Mouse (Mus musculus) small intestine, adult 2 months (tissue): ENCODE data around the gene Zfp52. TPM values are rescaled to one million over a fixed set of nuclear protein-coding genes. Genes with fewer than 3 reads are reported as not detected.

Source experiments
- H3K27ac ChIP-seq: fragments of 200-500 bp; 2 replicates; pipeline ENCODE4 v1.5.1; 2012; ENCODE audit warnings: low read depth, low read length, control low read depth, inconsistent platforms; ENCODE audit not compliant: insufficient read depth
- H3K27me3 ChIP-seq: fragments of 200-500 bp; 2 replicates; pipeline ENCODE4 v1.6.1; 2012; ENCODE audit warnings: mild to moderate bottlenecking, moderate library complexity, low read length, inconsistent platforms; ENCODE audit not compliant: control insufficient read depth, insufficient read depth
- H3K36me3 ChIP-seq: fragments of 200-500 bp; 2 replicates; pipeline ENCODE4 v1.6.1; 2012; ENCODE audit warnings: mild to moderate bottlenecking, low read length, control low read depth, inconsistent platforms; ENCODE audit not compliant: control insufficient read depth, insufficient read depth
- H3K4me1 ChIP-seq: fragments of 200-500 bp; 2 replicates; pipeline ENCODE4 v1.6.1; 2012; ENCODE audit warnings: low read length, inconsistent platforms, mixed read lengths; ENCODE audit not compliant: control insufficient read depth, insufficient read depth, insufficient read length
- H3K4me3 ChIP-seq: fragments of 200-500 bp; 2 replicates; pipeline ENCODE4 v1.5.1; 2012; ENCODE audit warnings: low read depth, mild to moderate bottlenecking, control low read depth, inconsistent platforms, low read length, moderate library complexity
- CTCF ChIP-seq: fragments of 200-500 bp; IDR thresholded peaks from 2 replicates; pipeline ENCODE4 v1.5.1; 2012; ENCODE audit warnings: low read depth, mild to moderate bottlenecking, control low read depth, inconsistent platforms, low read length, moderate library complexity, mixed read lengths; ENCODE audit not compliant: insufficient replicate concordance, insufficient read length; ENCODE audit errors: extremely low read depth
- POLR2A ChIP-seq: fragments of 200-500 bp; IDR thresholded peaks from 2 replicates; pipeline ENCODE4 v1.6.1; 2012; ENCODE audit warnings: low read depth, mild to moderate bottlenecking, control low read depth, inconsistent platforms, low read length, moderate library complexity
- WGBS: fragments of 180-500 bp; shearing (Covaris S2); methylation state at CpG from one replicate; pipeline ENCODE4 v1.1.7; 2018; 5-methylcytosine and 5-hydroxymethylcytosine counted together
- polyA plus RNA-seq: library from polyadenylated mRNA; depleted of rRNA; stranded (reverse); fragments of >200 nt; gene quantifications from 2 replicates; pipeline ENCODE4 v1.2.3, GENCODE M21; 2012

Gene Zfp52
- polyA plus RNA-seq, 1 experiment = not detected

- H3K4me3 ChIP-seq = no peak overlapping the region
- peaks cover 2% of the 10 kb centered on the region; the same call in 1 of the 2 replicates for H3K4me1 ChIP-seq
- no peak overlapping the region for H3K27ac ChIP-seq
- WGBS = under 1% methylated on average over 8 of the region's 8 CpGs
- no peaks in the 10 kb centered on the region for H3K27me3 ChIP-seq
- TF ChIP-seq POLR2A (no peak), CTCF (no peak)
- H3K36me3 ChIP-seq = peaks cover 6% of the 10 kb centered on the region
Observed at GRCm38 (mm10) chr17:21515403-21516105, 19.8 kb upstream of the Zfp52 start.

- peaks cover 3% of the 10 kb centered on the region; the same call in 1 of the 2 replicates for H3K36me3 ChIP-seq
- H3K4me1 ChIP-seq = peaks cover 2% of the 10 kb centered on the region; the same call in 1 of the 2 replicates
- H3K4me3 ChIP-seq = peak overlapping the region; percentile 97
- peak overlapping the region; percentile 88 for H3K27ac ChIP-seq
- WGBS = under 1% methylated on average over 37 of the region's 37 CpGs
- H3K27me3 ChIP-seq = no peaks in the 10 kb centered on the region
- 0 out of 2 replicates have a peak, but pooled peaks have one; percentile 10 for TF ChIP-seq CTCF
- TF ChIP-seq POLR2A = peak; percentile 75
Observed at GRCm38 (mm10) chr17:21516201-21517129, 18.9 kb upstream of the Zfp52 start.

GRCm38 (mm10) chr17:21517130-21517671 lies 18.1 kb upstream of the Zfp52 start:
- Histone ChIP-seq H3K4me1 (peaks cover 2% of the 10 kb centered on the region; the same call in 1 of the 2 replicates), H3K4me3 (peak overlapping the region; percentile 97; the same call in 1 of the 2 replicates), H3K27me3 (no peaks in the 10 kb centered on the region), H3K36me3 (peaks cover under 1% of the 10 kb centered on the region; the same call in 1 of the 2 replicates), H3K27ac (no peak overlapping the region)
- no peak for TF ChIP-seq CTCF
- no peak for TF ChIP-seq POLR2A
- WGBS = 10% methylated on average over 4 of the region's 4 CpGs

DNA sequence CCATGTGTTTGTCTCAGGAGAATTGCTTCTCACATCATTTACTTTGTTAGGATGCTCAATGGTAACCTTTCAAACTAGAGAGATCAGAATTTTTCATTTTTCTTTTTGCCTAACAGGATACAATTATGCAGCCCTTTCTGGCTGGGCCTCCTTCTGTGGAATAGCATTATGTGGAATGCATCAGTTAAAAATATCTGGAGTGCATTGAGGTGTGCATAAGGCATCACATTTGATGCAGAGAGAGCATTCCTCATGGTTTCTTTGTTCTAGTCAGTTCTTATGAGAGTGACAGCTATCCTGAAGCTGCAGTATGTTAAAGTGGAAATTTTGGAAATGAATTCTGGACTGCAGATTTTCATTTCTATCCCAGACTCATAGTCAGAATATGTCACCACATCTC lies 9.1 kb upstream of the Zfp52 start:
- Histone ChIP-seq H3K4me3 (no peak overlapping the region), H3K4me1 (no peaks in the 10 kb centered on the region), H3K27ac (no peak overlapping the region), H3K27me3 (no peaks in the 10 kb centered on the region), H3K36me3 (no peaks in the 10 kb centered on the region)
- TF ChIP-seq CTCF (no peak), POLR2A (no peak)

- Histone ChIP-seq H3K36me3 (no peaks in the 10 kb centered on the region), H3K4me3 (no peak overlapping the region), H3K27ac (no peak overlapping the region), H3K4me1 (peaks cover 3% of the 10 kb centered on the region), H3K27me3 (no peaks in the 10 kb centered on the region)
- 82% methylated on average over 5 of the region's 5 CpGs for WGBS
- no peak for TF ChIP-seq POLR2A
- TF ChIP-seq CTCF = no peak
Observed at GRCm38 (mm10) chr17:21530645-21531330, 4.6 kb upstream of the Zfp52 start.

DNA sequence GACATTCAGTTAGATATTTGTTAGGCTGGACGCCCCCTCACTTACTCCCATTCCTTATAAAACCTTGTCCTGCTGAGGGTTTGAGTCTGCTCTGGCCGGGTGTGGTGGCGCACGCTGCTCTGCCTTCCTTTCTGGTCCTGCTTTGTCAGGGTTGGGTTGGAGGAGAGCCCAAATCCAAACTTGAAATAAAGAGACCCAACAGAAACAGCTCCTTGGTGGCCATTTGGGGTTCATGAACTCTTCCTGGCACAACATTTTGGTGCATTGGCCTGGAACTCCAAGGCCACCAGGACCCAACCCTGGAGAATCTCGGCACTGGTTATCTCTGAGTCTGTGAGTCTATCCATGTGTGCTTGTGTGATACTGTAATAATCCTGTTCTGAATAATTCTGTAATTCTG lies 3.7 kb upstream of the Zfp52 start:
- peak overlapping the region; percentile 78 for H3K27ac ChIP-seq
- no peaks in the 10 kb centered on the region for H3K27me3 ChIP-seq
- peaks cover 3% of the 10 kb centered on the region for H3K4me1 ChIP-seq
- TF ChIP-seq CTCF = no peak
- no peak for TF ChIP-seq POLR2A
- no peaks in the 10 kb centered on the region for H3K36me3 ChIP-seq
- 61% methylated on average over 5 of the region's 5 CpGs for WGBS
- peak overlapping the region; percentile 91 for H3K4me3 ChIP-seq
